Mouse (Mus musculus) erythroblast, embryonic 14.5 days (primary cell): Measurements from ENCODE around the gene Asb16.

ENCODE experiments used
- GATA1 ChIP-seq: IDR thresholded peaks from 2 replicates; pipeline ENCODE4 v1.6.1; 2012; ENCODE audit warnings: low read length, inconsistent platforms, mixed read lengths
- TAL1 ChIP-seq: IDR thresholded peaks from 3 replicates; pipeline ENCODE4 v1.6.1; 2012; ENCODE audit warnings: low read length, inconsistent platforms, mixed read lengths

GRCm38 (mm10) chr11:102319941-102320685, 51.6 kb downstream of the Asb16 start:
- no peak for TF ChIP-seq GATA1
- TF ChIP-seq TAL1: no peak
